Mouse (Mus musculus) lung, embryonic 14.5 days (tissue): ENCODE measurements around the gene Kifap3. TPM values are rescaled to one million over a fixed set of nuclear protein-coding genes. Genes with fewer than 3 reads are reported as not detected.
A peak's percentile ranks its signal among the peaks of the same experiment; 100 is the strongest.

Experiments used
- ATAC-seq: fragments of 200-750 bp; cut with Nextera tagmentation; 2 replicates; pipeline ENCODE4 v1.8.0; 2017; ENCODE audit warnings: mild to moderate bottlenecking, moderate TSS enrichment, moderate library complexity; ENCODE audit not compliant: insufficient read depth
- DNase-seq: peaks from one replicate; pipeline ENCODE4 v3.0.0-alpha.2; 2015
- H3K27ac ChIP-seq: fragments of 300-500 bp; sonication (generic); 2 replicates; pipeline ENCODE4 v1.5.1; 2014; ENCODE audit warnings: low read depth, mild to moderate bottlenecking, moderate library complexity
- H3K27me3 ChIP-seq: fragments of 300-500 bp; sonication (generic); 2 replicates; pipeline ENCODE4 v1.6.1; 2014; ENCODE audit warnings: low read length, control low read depth; ENCODE audit not compliant: insufficient read depth
- H3K36me3 ChIP-seq: fragments of 300-500 bp; sonication (generic); 2 replicates; pipeline ENCODE4 v1.6.1; 2014; ENCODE audit warnings: control low read depth; ENCODE audit not compliant: insufficient read depth
- H3K4me1 ChIP-seq: fragments of 300-500 bp; sonication (generic); 2 replicates; pipeline ENCODE4 v1.6.1; 2014; ENCODE audit warnings: antibody characterized with exemption, control low read depth; ENCODE audit not compliant: insufficient read depth
- H3K4me2 ChIP-seq: fragments of 300-500 bp; sonication (generic); 2 replicates; pipeline ENCODE4 v1.6.1; 2014; ENCODE audit warnings: mild to moderate bottlenecking
- H3K4me3 ChIP-seq: fragments of 300-500 bp; sonication (generic); 2 replicates; pipeline ENCODE4 v1.5.1; 2014; ENCODE audit warnings: low read depth, low read length
- H3K9ac ChIP-seq: fragments of 300-500 bp; sonication (generic); 2 replicates; pipeline ENCODE4 v1.6.1; 2014
- H3K9me3 ChIP-seq: fragments of 300-500 bp; sonication (generic); 2 replicates; pipeline ENCODE4 v1.6.1; 2016; ENCODE audit warnings: low read depth, low read length, control low read depth
- CTCF ChIP-seq: IDR thresholded peaks from 2 replicates; pipeline ENCODE4 v1.5.1; 2016; ENCODE audit warnings: antibody characterized with exemption, low read depth
- WGBS: fragments of 180-500 bp; shearing (Covaris S2); extraction: QIAGEN DNeasy Blood & Tissue Kit; methylation state at CpG from one replicate; pipeline ENCODE4 v1.1.7; 2014; 5-methylcytosine and 5-hydroxymethylcytosine counted together
- polyA plus RNA-seq: library from polyadenylated mRNA; unstranded; fragments of >200 nt; fragmentation: Nextera tagmentation; extraction: Ambion mirVana; gene quantifications from 2 replicates; pipeline ENCODE4 v1.2.1, GENCODE M21; 2014

The Kifap3 gene
- polyA plus RNA-seq, 1 experiment from 2014 or later: 35.5 TPM

DNA sequence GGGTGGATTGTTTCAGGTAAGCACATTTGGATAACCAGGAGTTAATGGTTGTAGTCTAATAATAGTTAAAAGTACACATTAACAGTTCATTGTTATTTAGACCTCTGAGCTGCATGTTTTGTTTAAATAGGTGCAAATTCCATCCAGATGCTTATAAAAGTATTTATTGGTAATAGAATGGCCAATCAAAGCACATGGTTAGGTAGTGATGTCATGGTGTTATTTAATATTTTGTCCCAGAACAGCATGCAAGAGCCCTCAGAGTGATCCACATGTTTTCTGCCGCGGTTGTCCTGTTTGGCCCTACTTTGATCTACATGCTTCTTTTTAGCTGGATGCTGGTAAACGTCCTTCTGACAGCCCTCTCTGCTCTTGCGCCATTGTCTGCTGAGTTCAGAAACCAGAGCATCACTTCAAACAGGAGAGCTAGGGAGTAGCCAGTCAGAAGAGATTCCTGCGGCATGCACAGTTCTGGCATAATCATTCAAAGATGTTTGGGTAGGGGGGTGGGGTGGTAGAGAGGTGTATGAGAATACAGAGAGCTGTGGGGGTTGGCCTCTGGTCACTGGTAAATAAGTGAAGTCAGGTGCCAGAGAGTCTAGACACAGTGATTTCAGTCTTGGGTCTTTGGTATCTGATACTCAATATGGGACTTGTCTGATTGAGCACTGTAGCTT lies 73.6 kb downstream of the Kifap3 start:
- ATAC-seq (no peak), DNase-seq (no peak)
- WGBS: 49% methylated on average over 5 of the region's 5 CpGs
- Histone ChIP-seq H3K4me2 (no peak overlapping the region), H3K4me3 (no peak overlapping the region), H3K27ac (no peak overlapping the region), H3K27me3 (no peaks in the 10 kb centered on the region), H3K4me1 (no peaks in the 10 kb centered on the region), H3K9me3 (no peaks in the 10 kb centered on the region), H3K36me3 (0 out of 2 replicates have a peak, but pooled peaks cover 6% of the 10 kb centered on the region), H3K9ac (no peak overlapping the region)
- TF ChIP-seq CTCF: no peak

DNA sequence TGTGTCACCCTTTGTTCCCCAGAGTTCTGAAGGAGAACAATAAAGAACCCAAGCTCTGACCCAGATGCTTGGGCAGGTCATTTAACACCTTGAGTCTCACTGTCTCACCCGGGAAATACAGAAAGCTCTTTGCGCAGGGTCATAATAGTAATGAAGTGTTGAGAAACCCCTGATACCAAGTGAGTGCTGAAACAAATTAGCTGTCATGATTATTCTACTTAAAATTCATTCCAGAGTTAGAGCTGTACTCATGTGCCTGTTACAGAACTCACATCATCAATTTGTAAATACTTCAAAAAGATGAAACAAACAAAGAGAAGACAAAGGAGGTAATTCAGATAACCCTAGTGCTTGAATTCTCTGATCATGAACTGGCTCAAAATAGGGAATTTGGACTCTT lies 79.0 kb downstream of the Kifap3 start:
- TF ChIP-seq CTCF: no peak
- no peak overlapping the region for H3K27ac ChIP-seq
- DNase-seq (peak; percentile 73), ATAC-seq (peak; percentile 82; the same call in 1 of the 2 replicates)
- no peak overlapping the region for H3K4me3 ChIP-seq
- H3K4me1 ChIP-seq: no peaks in the 10 kb centered on the region
- 36% methylated on average over 2 of the region's 2 CpGs for WGBS
- no peaks in the 10 kb centered on the region for H3K27me3 ChIP-seq
- H3K9ac ChIP-seq: no peak overlapping the region
- H3K4me2 ChIP-seq: no peak overlapping the region
- H3K9me3 ChIP-seq: no peaks in the 10 kb centered on the region
- H3K36me3 ChIP-seq: no peaks in the 10 kb centered on the region; the same call in 1 of the 2 replicates

DNA sequence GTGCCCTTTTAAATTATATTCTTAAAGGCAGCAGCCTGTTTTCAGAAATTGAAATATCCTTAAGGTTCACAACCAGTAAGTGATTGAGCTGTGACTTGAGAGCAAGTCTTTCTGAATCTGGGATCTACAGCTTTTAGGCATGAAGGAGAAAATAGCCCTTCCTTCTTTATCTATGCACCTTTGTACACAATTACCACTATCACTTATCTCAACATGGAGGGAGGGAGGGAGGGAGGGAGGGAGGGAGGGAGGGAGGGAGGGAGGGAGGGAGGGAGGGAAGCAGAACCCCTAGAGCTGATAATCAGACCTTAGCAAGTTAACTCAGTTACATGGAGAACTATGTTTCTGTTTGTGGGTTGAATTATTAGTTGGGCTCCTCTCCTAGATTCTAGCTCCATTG lies 82.2 kb downstream of the Kifap3 start:
- Histone ChIP-seq H3K4me3 (no peak overlapping the region), H3K27me3 (no peaks in the 10 kb centered on the region), H3K4me1 (no peaks in the 10 kb centered on the region), H3K27ac (no peak overlapping the region), H3K9me3 (no peaks in the 10 kb centered on the region), H3K4me2 (no peak overlapping the region), H3K36me3 (peaks cover 7% of the 10 kb centered on the region; the same call in 1 of the 2 replicates), H3K9ac (no peak overlapping the region)
- no peak for DNase-seq
- no peak for TF ChIP-seq CTCF
- no peak for ATAC-seq

DNA sequence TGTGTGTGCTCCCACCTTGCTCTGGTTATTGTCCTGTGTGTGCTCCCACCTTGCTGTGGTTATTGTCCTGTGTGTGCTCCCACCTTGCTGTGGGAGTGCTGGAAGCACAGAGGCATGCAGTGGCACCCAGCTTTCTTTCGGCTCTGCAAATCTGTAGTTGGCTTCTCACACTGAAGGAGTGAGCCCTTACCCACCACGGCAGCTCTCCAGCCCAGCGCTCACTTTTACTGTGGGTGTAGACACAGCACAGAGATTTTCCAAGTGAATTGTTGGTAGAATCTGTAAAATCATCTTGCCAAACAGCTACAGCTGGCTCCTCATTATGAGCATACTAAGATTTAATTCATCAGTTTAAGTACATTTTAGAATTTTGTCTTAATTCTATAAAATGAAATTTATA lies 93.8 kb downstream of the Kifap3 start:
- Histone ChIP-seq H3K4me3 (no peak overlapping the region), H3K9ac (no peak overlapping the region), H3K4me2 (no peak overlapping the region), H3K27ac (no peak overlapping the region), H3K27me3 (no peaks in the 10 kb centered on the region), H3K4me1 (no peaks in the 10 kb centered on the region), H3K9me3 (no peaks in the 10 kb centered on the region), H3K36me3 (0 out of 2 replicates have a peak, but pooled peaks cover 8% of the 10 kb centered on the region)
- no peak for TF ChIP-seq CTCF
- 81% methylated on average over 3 of the region's 3 CpGs for WGBS
- ATAC-seq (no peak), DNase-seq (no peak)

DNA sequence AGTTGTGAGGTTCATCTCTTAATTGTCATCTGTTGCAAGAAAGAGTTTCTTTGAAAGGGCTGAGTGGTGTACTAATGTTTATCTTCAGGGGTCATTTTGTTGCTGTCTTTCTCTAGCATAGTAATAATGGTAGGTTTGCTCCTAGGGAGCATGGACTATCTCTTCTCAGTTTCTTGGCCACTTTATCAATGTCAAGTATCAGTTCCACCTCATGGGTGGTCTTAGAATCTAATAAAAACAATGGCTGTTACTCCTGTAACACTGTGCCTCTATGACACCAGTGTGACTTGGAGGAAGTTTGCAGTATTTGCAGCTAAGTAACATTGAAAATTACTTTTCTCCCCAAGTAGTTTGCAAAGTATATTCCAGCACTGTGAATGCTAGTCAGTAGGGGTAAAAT lies 110.2 kb downstream of the Kifap3 start:
- Histone ChIP-seq H3K27ac (no peak overlapping the region), H3K4me1 (no peaks in the 10 kb centered on the region), H3K36me3 (peaks cover 6% of the 10 kb centered on the region; the same call in 1 of the 2 replicates), H3K9me3 (no peaks in the 10 kb centered on the region), H3K4me3 (no peak overlapping the region), H3K27me3 (no peaks in the 10 kb centered on the region), H3K9ac (no peak overlapping the region), H3K4me2 (no peak overlapping the region)
- DNase-seq: no peak
- no peak for ATAC-seq
- no peak for TF ChIP-seq CTCF

DNA sequence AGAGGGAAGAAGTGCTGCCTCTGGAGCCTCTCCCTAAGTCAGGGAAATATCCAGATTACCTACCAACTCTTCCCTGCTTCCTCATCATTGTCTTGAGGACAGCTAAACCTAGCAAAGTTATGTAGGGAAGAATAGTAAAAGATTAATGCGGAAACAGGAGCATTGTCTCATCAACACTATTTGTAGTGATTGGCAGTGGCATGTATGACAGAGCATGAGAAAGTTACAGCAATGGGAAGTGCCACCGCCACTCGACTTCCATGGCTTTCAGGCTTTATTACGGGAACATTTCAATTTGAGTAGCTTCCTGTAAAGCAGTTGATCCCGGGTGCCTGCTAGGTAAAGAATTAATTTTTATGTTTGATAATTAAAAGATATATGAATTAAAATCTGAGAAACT lies 113.9 kb downstream of the Kifap3 start:
- 90% methylated on average over 5 of the region's 5 CpGs for WGBS
- Histone ChIP-seq H3K9me3 (no peaks in the 10 kb centered on the region), H3K4me2 (no peak overlapping the region), H3K27me3 (no peaks in the 10 kb centered on the region), H3K36me3 (no peaks in the 10 kb centered on the region), H3K4me3 (no peak overlapping the region), H3K4me1 (no peaks in the 10 kb centered on the region), H3K9ac (no peak overlapping the region), H3K27ac (no peak overlapping the region)
- ATAC-seq: no peak
- no peak for DNase-seq
- no peak for TF ChIP-seq CTCF

DNA sequence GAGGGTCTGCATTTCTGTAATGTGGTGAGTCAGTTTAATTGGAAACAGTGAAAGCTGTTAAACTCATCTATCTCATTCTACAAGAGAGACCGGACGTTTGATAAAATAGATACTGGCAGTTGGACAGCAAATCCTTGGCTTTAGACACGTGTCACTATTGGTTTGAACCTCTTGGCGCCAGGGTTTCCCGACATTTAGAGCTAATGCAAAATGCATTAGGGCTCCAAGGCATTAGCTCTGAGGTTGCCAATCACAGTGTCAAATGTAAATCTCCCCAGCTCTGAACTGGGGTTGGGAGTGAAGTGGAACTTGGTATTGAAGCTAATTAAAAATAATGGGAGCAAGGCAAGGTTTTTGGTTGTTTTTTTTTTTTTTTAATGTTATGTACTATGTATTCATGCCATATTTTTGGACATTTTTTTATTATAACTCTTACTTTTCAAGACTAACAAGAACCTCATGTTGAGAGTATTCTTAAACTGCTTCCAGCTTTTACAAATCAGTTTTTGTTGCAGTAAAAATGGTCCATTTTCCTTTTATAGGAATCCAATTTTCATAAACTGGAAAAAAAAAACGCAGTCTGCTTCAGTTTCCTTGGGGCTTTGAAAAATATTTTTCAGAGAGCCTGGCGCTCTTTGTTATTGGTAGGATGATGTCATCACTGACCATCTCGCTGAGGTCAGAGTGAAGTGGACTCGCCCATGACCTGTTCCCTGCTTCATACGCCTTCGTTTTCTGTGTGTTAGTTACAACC lies 114.6 kb downstream of the Kifap3 start:
- no peak overlapping the region for H3K9ac ChIP-seq
- H3K4me3 ChIP-seq: no peak overlapping the region
- H3K4me2 ChIP-seq: no peak overlapping the region
- H3K27me3 ChIP-seq: no peaks in the 10 kb centered on the region
- no peak for TF ChIP-seq CTCF
- no peak for DNase-seq
- ATAC-seq: no peak
- H3K4me1 ChIP-seq: no peaks in the 10 kb centered on the region
- no peaks in the 10 kb centered on the region for H3K36me3 ChIP-seq
- WGBS: 69% methylated on average over 11 of the region's 11 CpGs
- H3K9me3 ChIP-seq: no peaks in the 10 kb centered on the region
- H3K27ac ChIP-seq: no peak overlapping the region
